Mouse (Mus musculus) inflammation-experienced regulatory T-cells (primary cell): ENCODE data around the gene Krt82. TPM values are rescaled to one million over a fixed set of nuclear protein-coding genes. Genes with fewer than 3 reads are reported as not detected.

Source experiments
- polyA plus RNA-seq, 2 experiments: library from polyadenylated mRNA; unstranded; fragments of 100-300 nt; shearing (Covaris generic); gene quantifications; one replicate each; pipeline ENCODE4 v1.2.1; 2017

The Krt82 gene
- not detected for polyA plus RNA-seq

GRCm38 (mm10) chr15:101550567-101550966 is at the start of gene Krt82:
Krt82 (minus strand) TSS chr15:101550667.

DNA sequence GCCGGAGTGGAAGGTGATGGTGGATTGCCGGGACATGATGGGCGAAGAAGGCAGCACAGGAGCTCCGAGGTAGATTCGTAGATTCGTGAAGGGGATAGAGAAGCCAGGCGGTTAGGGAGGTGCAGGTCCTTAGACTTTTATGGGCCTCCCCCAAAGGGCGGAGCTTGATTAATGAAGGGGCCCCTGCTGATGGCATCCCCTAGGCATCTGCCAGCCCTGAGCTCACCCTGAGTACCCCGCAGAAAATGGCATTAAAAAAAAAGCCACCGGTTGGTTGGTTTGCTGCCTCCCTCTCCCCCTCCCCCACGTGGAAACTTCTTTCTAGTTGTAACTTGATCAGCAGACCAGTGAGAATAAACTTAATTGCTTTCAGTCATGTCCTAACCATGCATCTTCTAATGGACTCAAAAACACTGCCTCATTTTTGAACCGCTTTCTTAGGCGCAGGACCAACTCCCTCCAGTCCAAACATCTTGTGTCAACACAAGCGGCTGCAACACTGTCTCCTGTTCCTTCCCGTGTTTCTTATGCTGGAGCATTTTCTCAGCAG is 23.4 kb upstream of the Krt82 start, which contains the start of gene Krt75:
Krt75 (minus strand) TSS at position 109 of the 550 bp plus-strand sequence.

DNA sequence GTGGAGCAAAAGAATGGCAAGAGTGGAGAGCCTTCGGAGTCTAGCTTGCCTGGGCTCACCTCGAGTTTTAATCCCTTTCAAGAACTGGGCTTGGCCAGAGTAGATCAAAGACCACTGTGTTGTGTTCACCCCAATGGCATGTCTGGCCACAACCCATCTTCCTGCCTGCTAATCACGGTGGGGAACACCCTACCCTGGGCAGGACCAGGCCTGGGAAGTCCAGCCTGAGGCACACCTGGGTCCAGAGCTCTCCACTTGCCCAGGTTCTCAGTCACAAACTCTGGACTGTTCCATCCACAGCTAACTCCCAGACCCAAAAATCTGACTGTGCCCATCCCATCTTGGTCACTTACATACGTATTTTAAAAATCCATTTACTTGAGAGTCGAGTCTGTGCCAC is 12.4 kb upstream of the Krt82 start, which contains the start of gene Krt90:
Krt90 (minus strand) TSS at position 101 of the 400 bp plus-strand sequence.

GRCm38 (mm10) chr15:101532720-101533119 is 17.7 kb downstream of the Krt82 start, which contains the start of gene Krt84:
Krt84 (minus strand) TSS chr15:101532820.

GRCm38 (mm10) chr15:101517161-101517560 is 33.3 kb downstream of the Krt82 start, which contains the start of gene Gm49425:
Gm49425 (minus strand) TSS chr15:101517261.

DNA sequence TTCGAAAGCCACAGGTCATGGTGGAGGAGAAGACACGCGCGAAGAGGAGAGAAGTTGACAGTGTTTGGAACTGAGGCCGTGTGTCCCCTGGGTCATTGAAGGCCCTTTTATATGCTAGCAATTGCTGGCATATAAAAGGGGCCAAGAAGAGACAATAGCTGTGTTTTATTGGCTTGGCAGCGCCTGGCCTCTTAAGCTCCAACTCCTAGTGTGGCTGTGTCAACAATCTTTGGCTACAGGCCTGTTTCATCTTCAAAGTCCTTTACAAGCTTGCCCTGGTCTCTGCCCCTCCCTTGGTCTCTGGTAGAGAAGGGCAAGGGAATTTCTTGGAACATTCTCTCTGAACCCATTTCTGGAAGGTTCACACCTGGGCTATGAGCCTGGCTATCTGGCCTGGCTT is 59.0 kb downstream of the Krt82 start, which contains the start of gene Krt83:
Krt83 (minus strand) TSS at position 82 of the 400 bp plus-strand sequence.

Other genes starting within 250 kb of the Krt82 start
- 1 to 10 TPM in 1 of 2 experiments, not detected in 1; 4.4 TPM for gene Krt80, start 180.5 kb downstream of the Krt82 start, polyA plus RNA-seq
- gene Krt7, start 139.6 kb downstream of the Krt82 start, polyA plus RNA-seq: under 1 TPM; 0.11 to 0.12 TPM
- under 1 TPM in 1 of 2 experiments, not detected in 1; 0.23 TPM for gene Krt87, start 111.9 kb downstream of the Krt82 start, polyA plus RNA-seq
- gene Krt88, start 102.9 kb downstream of the Krt82 start, polyA plus RNA-seq: not detected
- not detected for gene Krt81, start 86.9 kb downstream of the Krt82 start, polyA plus RNA-seq
- under 1 TPM in 1 of 2 experiments, not detected in 1; 0.11 TPM for gene Krt86, start 77.2 kb downstream of the Krt82 start, polyA plus RNA-seq
- gene Krt83, start 59.2 kb downstream of the Krt82 start, polyA plus RNA-seq: 1 to 10 TPM; 1.4 to 3.3 TPM
- gene Gm49425, start 33.4 kb downstream of the Krt82 start, polyA plus RNA-seq: not detected
- gene Krt84, start 17.8 kb downstream of the Krt82 start, polyA plus RNA-seq: 1 to 10 TPM in 1 of 2 experiments, under 1 TPM in 1; 0.10 to 1.6 TPM
- under 1 TPM in 1 of 2 experiments, not detected in 1; 0.15 TPM for gene Krt90, start 12.3 kb upstream of the Krt82 start, polyA plus RNA-seq
- gene Krt75, start 23.2 kb upstream of the Krt82 start, polyA plus RNA-seq: 1 to 10 TPM in 1 of 2 experiments, under 1 TPM in 1; 0.14 to 1.3 TPM
- gene Gm5414, start 77.5 kb upstream of the Krt82 start, polyA plus RNA-seq: under 1 TPM in 1 of 2 experiments, not detected in 1; 0.10 TPM
- gene Gm5478, start 96.7 kb upstream of the Krt82 start, polyA plus RNA-seq: not detected
- not detected for gene Krt6b, start 129.6 kb upstream of the Krt82 start, polyA plus RNA-seq
- under 1 TPM in 1 of 2 experiments, not detected in 1; 0.16 TPM for gene Krt6a, start 143.6 kb upstream of the Krt82 start, polyA plus RNA-seq
- gene Krt5, start 162.2 kb upstream of the Krt82 start, polyA plus RNA-seq: under 1 TPM in 1 of 2 experiments, not detected in 1; 0.07 TPM
- under 1 TPM in 1 of 2 experiments, not detected in 1; 0.23 TPM for gene Krt71, start 192.4 kb upstream of the Krt82 start, polyA plus RNA-seq
- gene Krt72, start 235.8 kb upstream of the Krt82 start, polyA plus RNA-seq: under 1 TPM; 0.08 to 0.43 TPM